Mouse (Mus musculus) bone marrow macrophage, adult 2 months (primary cell): ENCODE measurements around the gene Dennd5b. TPM values are rescaled to one million over a fixed set of nuclear protein-coding genes. Genes with fewer than 3 reads are reported as not detected.

Experiments used
- H3K27ac ChIP-seq: 2 replicates; pipeline ENCODE4 v1.5.1; 2012; ENCODE audit warnings: low read depth, low read length; ENCODE audit not compliant: insufficient read depth
- H3K4me1 ChIP-seq: 2 replicates; pipeline ENCODE4 v1.6.1; 2012; ENCODE audit warnings: low read length; ENCODE audit not compliant: control insufficient read depth, insufficient read depth
- H3K4me3 ChIP-seq: 2 replicates; pipeline ENCODE4 v1.5.1; 2012; ENCODE audit warnings: mild to moderate bottlenecking, low read length, moderate library complexity; ENCODE audit not compliant: insufficient read depth
- CTCF ChIP-seq: IDR thresholded peaks from 2 replicates; pipeline ENCODE4 v1.5.1; 2012; ENCODE audit warnings: low read depth, mild to moderate bottlenecking, low read length, moderate library complexity
- POLR2A ChIP-seq: IDR thresholded peaks from 2 replicates; pipeline ENCODE4 v1.6.1; 2012; ENCODE audit warnings: mild to moderate bottlenecking, low read depth, low read length, borderline replicate concordance
- polyA plus RNA-seq: library from polyadenylated mRNA; stranded (reverse); fragments of >200 nt; gene quantifications from 2 replicates; pipeline ENCODE4 v1.2.4, GENCODE M21; 2012; ENCODE audit not compliant: missing spikeins, insufficient read depth, insufficient read length

Dennd5b gene
- polyA plus RNA-seq, 1 experiment, result 0.19 TPM

DNA sequence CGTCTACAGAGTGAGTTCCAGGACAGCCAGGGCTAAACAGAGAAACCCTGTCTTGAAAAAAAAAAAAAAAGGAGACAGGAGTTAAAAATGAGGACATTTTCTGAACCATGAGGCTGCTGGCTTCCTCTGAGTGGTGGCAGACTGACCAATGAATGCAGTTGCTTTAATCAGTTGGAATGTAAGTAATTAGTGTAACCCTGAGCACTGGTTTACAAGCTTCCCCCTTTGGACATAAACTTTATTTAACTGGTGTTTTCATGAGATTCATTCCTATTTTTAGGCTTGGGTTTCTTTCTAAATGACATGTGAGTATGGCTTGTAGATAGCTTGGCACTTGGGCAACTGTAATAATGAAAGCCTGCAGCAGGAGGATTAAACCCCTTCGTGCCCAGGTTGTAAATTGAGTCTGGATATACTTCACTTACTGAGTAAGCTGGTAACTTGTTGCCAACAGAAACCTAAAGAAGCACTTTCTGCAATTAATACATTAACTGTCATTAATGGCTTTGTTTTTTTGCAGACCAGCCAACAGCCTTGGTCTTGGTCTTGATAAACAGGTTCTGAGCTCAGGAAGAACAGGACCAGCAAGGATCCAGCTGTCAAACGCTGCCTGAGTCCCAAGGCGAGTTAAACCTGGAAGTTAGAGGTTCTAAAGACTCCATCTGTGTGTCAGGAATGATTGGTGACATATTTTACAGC, 141.8 kb downstream of the Dennd5b start:
- no peak overlapping the region for H3K27ac ChIP-seq
- TF ChIP-seq CTCF, result no peak
- no peak for TF ChIP-seq POLR2A
- no peak overlapping the region for H3K4me3 ChIP-seq
- peaks cover 7% of the 10 kb centered on the region for H3K4me1 ChIP-seq

DNA sequence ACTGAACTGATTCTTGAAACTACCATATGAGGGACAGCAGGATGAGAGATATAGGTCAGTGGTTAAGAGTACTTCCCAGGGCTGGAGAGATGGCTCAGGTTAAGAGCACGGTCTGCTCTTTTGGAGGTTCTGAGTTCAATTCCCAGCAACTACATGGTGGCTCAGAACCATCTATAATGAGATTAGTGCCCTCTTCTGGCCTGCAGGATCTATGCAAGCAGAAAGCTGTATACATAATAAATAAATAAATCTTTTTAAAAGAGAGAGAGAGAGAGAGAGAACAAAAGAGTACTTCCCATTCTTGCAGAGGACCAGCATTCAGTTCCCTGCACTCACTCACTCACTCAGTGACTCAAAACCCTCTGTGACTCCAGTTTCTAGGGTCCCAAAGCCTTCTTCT, 142.8 kb downstream of the Dennd5b start:
- H3K27ac ChIP-seq, result no peak overlapping the region
- H3K4me3 ChIP-seq, result no peak overlapping the region
- H3K4me1 ChIP-seq, result peaks cover 7% of the 10 kb centered on the region
- TF ChIP-seq CTCF, result no peak
- TF ChIP-seq POLR2A, result no peak

DNA sequence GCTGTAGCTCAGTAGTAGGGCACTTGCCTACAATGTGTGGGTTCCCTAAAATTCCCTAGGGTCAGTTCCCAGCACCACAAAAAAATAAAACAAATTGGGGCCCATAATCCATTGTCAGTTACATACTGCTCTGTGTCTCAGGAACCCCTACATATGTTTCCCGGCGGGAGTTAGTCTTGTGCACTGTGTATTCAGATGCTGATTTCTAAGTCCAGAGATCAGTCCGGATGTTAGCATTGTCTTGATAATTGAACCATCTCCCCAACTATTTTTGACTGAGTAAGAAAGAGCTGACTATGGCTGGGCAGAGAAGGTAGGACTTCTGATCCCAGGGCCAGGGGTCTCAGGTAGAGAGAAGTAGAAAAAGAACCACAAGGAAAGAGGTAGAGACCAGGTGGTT, 144.4 kb downstream of the Dennd5b start:
- peaks cover 7% of the 10 kb centered on the region for H3K4me1 ChIP-seq
- no peak overlapping the region for H3K4me3 ChIP-seq
- no peak for TF ChIP-seq CTCF
- TF ChIP-seq POLR2A, result no peak
- no peak overlapping the region for H3K27ac ChIP-seq

DNA sequence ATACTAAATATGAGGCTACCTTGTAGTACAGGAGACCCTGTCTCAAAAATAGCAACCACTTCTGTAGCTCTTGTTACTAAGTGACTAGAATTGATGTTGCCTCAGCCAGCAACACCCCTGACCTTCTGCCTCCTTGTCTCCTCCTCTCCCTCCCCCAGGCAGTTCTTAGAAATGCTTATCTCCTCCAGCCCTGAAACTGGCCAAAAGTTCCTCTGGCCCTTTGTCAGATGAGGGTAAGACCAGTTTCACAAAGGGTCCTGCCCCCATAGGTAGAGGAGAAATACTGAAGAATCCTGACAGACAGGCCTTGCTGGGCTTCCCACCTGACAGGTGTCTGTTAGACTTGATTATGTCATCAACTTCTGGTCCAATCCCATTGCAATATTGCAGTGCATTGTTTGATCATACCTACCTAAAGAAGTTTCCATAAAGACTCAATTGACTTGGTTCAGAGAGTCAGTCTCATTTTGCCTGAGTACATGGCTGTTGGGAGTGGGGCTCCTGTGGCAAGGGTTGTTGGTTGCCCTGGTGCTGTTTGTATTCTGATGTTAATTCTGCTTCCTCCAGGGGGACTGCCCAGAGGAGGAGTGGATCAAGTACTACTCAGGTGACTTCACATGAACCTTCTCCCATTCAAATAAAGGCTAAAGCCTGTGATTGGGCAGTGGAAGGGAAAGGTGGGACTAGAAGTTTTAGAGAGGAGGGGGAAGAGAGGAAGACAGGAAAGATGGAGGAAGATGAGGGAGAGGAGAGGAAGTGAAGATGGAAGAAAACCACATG, 145.6 kb downstream of the Dennd5b start:
- Histone ChIP-seq H3K4me3 (no peak overlapping the region), H3K4me1 (peaks cover 7% of the 10 kb centered on the region), H3K27ac (no peak overlapping the region)
- TF ChIP-seq CTCF (no peak), POLR2A (no peak)

DNA sequence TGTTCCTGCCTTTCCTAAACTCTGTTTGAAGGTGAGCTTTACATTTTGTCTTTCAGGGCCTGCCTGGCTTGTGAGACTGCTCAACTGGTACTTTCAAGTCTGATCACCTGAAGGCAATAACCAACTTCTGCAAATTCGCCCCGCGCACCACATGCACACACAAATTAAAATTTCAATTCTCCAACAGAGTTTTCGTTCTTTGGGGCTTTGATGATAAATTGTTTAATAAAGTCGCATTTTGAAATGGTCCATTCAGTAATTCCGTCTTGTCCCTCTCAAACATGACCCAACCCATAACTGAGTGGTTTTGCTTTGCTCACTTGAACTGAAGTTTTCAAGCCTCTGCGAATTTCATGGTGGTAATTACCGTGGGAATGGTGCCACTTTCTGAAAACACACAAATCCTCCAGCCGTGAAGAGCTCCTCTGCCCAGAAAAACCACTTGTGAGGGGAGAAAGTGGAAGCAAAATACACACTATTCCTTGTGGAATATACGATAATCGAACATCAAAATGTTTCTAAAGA, 154.5 kb downstream of the Dennd5b start:
- Histone ChIP-seq H3K4me3 (peak overlapping the region; percentile 70), H3K4me1 (peaks cover 10% of the 10 kb centered on the region), H3K27ac (no peak overlapping the region)
- no peak for TF ChIP-seq CTCF
- TF ChIP-seq POLR2A, result no peak

DNA sequence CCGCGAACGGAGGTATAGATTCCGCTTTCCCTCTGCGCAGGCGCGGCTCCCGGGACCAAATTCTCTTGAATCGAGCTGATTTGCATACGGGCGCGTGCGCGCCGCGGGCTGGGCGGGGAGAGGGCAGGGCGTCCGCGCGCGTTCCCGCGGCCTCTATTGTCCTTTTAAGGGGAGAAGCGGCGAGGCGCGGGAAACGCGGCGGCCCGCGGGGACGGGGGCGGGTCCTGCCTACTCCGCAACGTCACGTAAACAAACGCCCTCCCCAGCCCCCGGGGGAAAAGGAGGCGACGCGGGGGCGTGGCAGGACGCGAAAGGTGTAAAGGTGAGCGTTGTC, 155.1 kb downstream of the Dennd5b start, which contains the start of gene Sinhcaf:
Gene Sinhcaf (minus strand): TSS at position 59 of the 334 bp plus-strand sequence.
- Histone ChIP-seq H3K4me3 (peak within 1 kb of the TSS; percentile 98), H3K27ac (peak within 1 kb of the TSS; percentile 56), H3K4me1 (peaks cover 14% of the 10 kb centered on the region)
- TF ChIP-seq POLR2A (no peak), CTCF (no peak)

DNA sequence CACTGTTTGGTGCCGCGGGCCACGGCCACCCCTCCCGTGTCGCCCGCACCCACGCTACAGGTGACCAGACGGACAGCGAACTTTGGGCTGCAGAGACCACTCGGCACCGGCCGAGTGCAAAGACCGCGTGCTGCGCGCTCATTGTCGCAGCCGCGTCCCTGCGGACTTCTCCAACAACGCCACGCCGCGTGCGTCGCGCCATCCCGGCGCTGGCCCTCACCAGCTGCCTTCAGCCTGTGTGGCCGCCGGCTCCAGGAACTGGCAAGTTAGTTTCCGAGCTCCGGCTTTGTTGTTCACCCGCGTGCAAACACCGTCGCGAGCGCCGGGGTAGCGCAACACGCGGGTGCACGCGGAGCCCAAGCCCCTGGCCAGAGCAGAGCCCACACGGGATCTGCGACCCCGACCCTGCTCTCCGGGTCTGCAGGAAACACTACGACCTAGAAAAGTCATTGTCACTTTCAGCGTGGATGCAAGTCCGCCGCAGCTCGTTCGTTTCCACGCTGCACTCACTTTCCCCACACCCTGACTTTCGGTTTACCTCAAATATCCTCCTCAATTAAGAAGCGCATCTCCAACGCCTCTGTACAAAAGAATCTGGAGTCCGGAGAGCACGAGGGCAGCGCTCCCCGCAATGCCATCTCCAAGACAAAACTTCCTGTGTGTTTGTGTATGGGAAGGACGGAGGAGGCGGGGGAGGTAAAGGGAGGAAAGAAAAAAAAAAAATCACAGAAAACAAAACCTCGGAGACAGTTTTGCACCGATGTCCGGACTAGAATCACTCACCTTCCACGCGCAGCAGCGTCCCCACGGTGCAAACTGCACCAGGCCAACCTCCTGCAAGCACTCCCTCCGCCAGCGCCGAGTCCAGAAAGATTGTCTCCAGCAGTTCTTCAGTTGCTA, 155.7 kb downstream of the Dennd5b start:
- H3K27ac ChIP-seq, result peak overlapping the region; percentile 56
- TF ChIP-seq POLR2A (no peak), CTCF (no peak)
- H3K4me1 ChIP-seq, result peaks cover 14% of the 10 kb centered on the region
- peak overlapping the region; percentile 98 for H3K4me3 ChIP-seq

DNA sequence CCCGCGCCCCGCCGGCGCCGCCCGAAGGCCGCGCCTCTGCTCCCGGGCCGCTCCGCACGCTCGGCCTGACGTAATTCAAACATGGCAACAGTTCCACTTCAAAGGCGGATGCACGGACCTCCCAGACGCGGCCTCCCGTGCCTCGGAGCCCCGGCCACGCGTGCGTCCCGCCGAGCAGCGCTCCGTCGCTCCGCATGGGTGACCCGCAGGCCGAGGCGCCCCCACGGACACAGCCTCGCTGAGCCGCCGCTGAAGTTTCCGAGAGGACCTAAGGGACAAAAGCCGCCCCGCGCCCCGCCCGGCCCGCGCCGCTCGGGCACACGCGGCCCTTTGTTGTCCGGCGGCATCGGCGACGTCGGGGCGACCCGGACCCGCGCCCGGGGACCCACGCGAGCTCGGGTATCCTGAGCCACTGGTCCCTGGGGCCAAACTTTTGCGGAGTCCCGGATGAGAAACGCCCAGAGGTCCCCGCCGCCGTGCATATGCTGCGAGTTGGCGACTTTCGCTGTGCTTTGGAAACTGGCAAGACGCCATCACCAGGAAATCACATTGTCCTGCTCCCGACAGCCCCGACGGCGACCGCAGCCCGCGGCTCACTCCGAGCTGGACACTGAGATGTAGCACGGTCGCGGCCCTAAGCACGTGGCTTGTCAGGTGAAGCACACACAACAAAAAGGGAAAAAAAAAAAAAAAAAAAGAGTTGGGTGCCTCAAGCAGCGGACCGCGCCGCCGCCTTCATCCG, 156.5 kb downstream of the Dennd5b start:
- peak overlapping the region; percentile 98 for H3K4me3 ChIP-seq
- peak overlapping the region; percentile 56 for H3K27ac ChIP-seq
- H3K4me1 ChIP-seq, result peaks cover 14% of the 10 kb centered on the region
- TF ChIP-seq POLR2A (no peak), CTCF (no peak)

DNA sequence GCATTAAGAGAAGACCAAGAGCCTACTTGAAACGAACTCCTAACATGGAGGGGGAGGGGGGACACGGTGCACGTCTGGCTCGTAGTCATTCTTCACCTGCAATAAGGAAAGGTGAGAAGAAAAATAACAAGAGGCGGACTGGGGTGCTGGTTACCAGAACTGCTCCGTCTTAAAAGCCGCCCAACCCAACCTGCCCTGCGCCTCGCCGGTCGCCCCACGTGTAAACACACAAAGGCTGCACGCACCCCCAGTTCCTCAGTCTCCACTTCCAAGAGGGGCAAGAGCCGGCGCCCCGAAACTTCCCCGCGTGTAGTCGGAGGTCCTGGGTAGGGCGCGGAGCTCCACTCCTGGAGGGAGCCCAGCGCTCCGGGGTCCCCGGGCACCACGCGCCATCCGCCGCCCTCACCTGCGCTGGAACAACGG, 157.1 kb downstream of the Dennd5b start:
- peaks cover 14% of the 10 kb centered on the region for H3K4me1 ChIP-seq
- H3K4me3 ChIP-seq, result peak overlapping the region; percentile 98
- H3K27ac ChIP-seq, result peak overlapping the region; percentile 56
- TF ChIP-seq CTCF (no peak), POLR2A (no peak)
